Mouse (Mus musculus) bone marrow, adult 2 months (tissue): ENCODE results near the gene Th.

Source experiments
- CTCF ChIP-seq: fragments of 200-500 bp; IDR thresholded peaks from 2 replicates; pipeline ENCODE4 v1.5.1; 2011; ENCODE audit warnings: low read length, control low read depth; ENCODE audit not compliant: control insufficient read depth, insufficient read depth
- POLR2A ChIP-seq: fragments of 200-500 bp; IDR thresholded peaks from 2 replicates; pipeline ENCODE4 v1.6.1; 2011; ENCODE audit warnings: low read depth, mild to moderate bottlenecking, control low read depth, low read length, borderline replicate concordance; ENCODE audit not compliant: control insufficient read depth

- no peak for TF ChIP-seq CTCF
- TF ChIP-seq POLR2A, result no peak
Observed at GRCm38 (mm10) chr7:142904331-142904730, 26.6 kb downstream of the Th start.
